Mouse (Mus musculus) hindbrain, embryonic 16.5 days (tissue): ENCODE results near the gene Pirt. TPM values are rescaled to one million over a fixed set of nuclear protein-coding genes. Genes with fewer than 3 reads are reported as not detected.

Experiments used
- ATAC-seq: fragments of 200-750 bp; cut with Nextera tagmentation; 2 replicates; pipeline ENCODE4 v1.8.0; 2017; ENCODE audit warnings: moderate TSS enrichment, moderate library complexity
- H3K27ac ChIP-seq: fragments of 300-500 bp; sonication (generic); 2 replicates; pipeline ENCODE4 v1.5.1; 2014; ENCODE audit warnings: low read depth, mild to moderate bottlenecking, control low read depth, low read length, moderate library complexity
- H3K27me3 ChIP-seq: fragments of 300-500 bp; sonication (generic); replicated peaks from 2 replicates; pipeline ENCODE4 v1.6.1; 2014; ENCODE audit warnings: low read length; ENCODE audit not compliant: control insufficient read depth, insufficient read depth
- H3K36me3 ChIP-seq: fragments of 300-500 bp; sonication (generic); 2 replicates; pipeline ENCODE4 v1.6.1; 2014; ENCODE audit warnings: mild to moderate bottlenecking, low read length, moderate library complexity, mixed read lengths; ENCODE audit not compliant: control insufficient read depth, insufficient read depth
- H3K4me1 ChIP-seq: fragments of 300-500 bp; sonication (generic); 2 replicates; pipeline ENCODE4 v1.6.1; 2014; ENCODE audit warnings: low read depth, low read length; ENCODE audit not compliant: control insufficient read depth, insufficient read depth
- H3K4me2 ChIP-seq: fragments of 300-500 bp; sonication (generic); 2 replicates; pipeline ENCODE4 v1.6.1; 2014; ENCODE audit warnings: mild to moderate bottlenecking, low read length, control low read depth, moderate library complexity
- H3K4me3 ChIP-seq: fragments of 300-500 bp; sonication (generic); 2 replicates; pipeline ENCODE4 v1.5.1; 2014; ENCODE audit warnings: mild to moderate bottlenecking, low read length, control low read depth, moderate library complexity
- H3K9ac ChIP-seq: fragments of 300-500 bp; sonication (generic); 2 replicates; pipeline ENCODE4 v1.6.1; 2014; ENCODE audit warnings: low read depth, mild to moderate bottlenecking, control low read depth, low read length, moderate library complexity
- H3K9me3 ChIP-seq: fragments of 300-500 bp; sonication (generic); 2 replicates; pipeline ENCODE4 v1.6.1; 2014; ENCODE audit warnings: mild to moderate bottlenecking, low read length, moderate library complexity; ENCODE audit not compliant: control insufficient read depth
- WGBS: fragments of 180-500 bp; shearing (Covaris S2); extraction: QIAGEN DNeasy Blood & Tissue Kit; methylation state at CpG from one replicate; pipeline ENCODE4 v1.1.7; 2014; 5-methylcytosine and 5-hydroxymethylcytosine counted together
- polyA plus RNA-seq: library from polyadenylated mRNA; unstranded; fragments of >200 nt; fragmentation: Nextera tagmentation; extraction: Ambion mirVana; gene quantifications from 2 replicates; pipeline ENCODE4 v1.2.1, GENCODE M21; 2015

The Pirt gene
- 3.0 and 4.8 TPM in 2 replicates for polyA plus RNA-seq

- no peak within 1 kb of the TSS for H3K4me3 ChIP-seq
- WGBS: 54% methylated on average over 10 of the region's 10 CpGs
These were observed at the start of gene Pirt for GRCm38 (mm10) chr11:66911811-66912210. TSS of gene Pirt (plus strand) at chr11:66911981.

GRCm38 (mm10) chr11:66871701-66872100, 40.1 kb upstream of the Pirt start:
- Histone ChIP-seq H3K9me3 (no peaks in the 10 kb centered on the region), H3K27me3 (no peaks in the 10 kb centered on the region), H3K27ac (no peak overlapping the region), H3K9ac (no peak overlapping the region), H3K36me3 (no peaks in the 10 kb centered on the region), H3K4me1 (no peaks in the 10 kb centered on the region), H3K4me2 (no peak overlapping the region), H3K4me3 (no peak overlapping the region)
- WGBS: 9% methylated on average over 5 of the region's 5 CpGs
- no peak for ATAC-seq

More at GRCm38 (mm10) chr11:66911811-66912210, at the start of gene Pirt:
- H3K27me3 ChIP-seq: no peaks in the 10 kb centered on the region
- H3K36me3 ChIP-seq: no peaks in the 10 kb centered on the region
- no peak within 1 kb of the TSS for H3K27ac ChIP-seq
- no peak within 1 kb of the TSS for H3K4me2 ChIP-seq
- ATAC-seq: no peak
- H3K9ac ChIP-seq: no peak within 1 kb of the TSS
- H3K4me1 ChIP-seq: no peaks in the 10 kb centered on the region
- no peaks in the 10 kb centered on the region for H3K9me3 ChIP-seq

GRCm38 (mm10) chr11:66872773-66873470, 38.9 kb upstream of the Pirt start:
- Histone ChIP-seq H3K9ac (no peak overlapping the region), H3K9me3 (no peaks in the 10 kb centered on the region), H3K27me3 (no peaks in the 10 kb centered on the region), H3K4me3 (no peak overlapping the region), H3K27ac (no peak overlapping the region), H3K36me3 (no peaks in the 10 kb centered on the region), H3K4me1 (no peaks in the 10 kb centered on the region), H3K4me2 (no peak overlapping the region)
- no peak for ATAC-seq
- 66% methylated on average over 3 of the region's 3 CpGs for WGBS

GRCm38 (mm10) chr11:66881291-66881690, 30.5 kb upstream of the Pirt start:
- H3K4me2 ChIP-seq: no peak overlapping the region
- H3K4me1 ChIP-seq: no peaks in the 10 kb centered on the region; the same call in 1 of the 2 replicates
- 82% methylated on average over 2 of the region's 2 CpGs for WGBS
- no peak overlapping the region for H3K27ac ChIP-seq
- H3K9me3 ChIP-seq: no peaks in the 10 kb centered on the region
- H3K4me3 ChIP-seq: no peak overlapping the region
- no peaks in the 10 kb centered on the region for H3K36me3 ChIP-seq
- no peaks in the 10 kb centered on the region for H3K27me3 ChIP-seq
- H3K9ac ChIP-seq: no peak overlapping the region
- no peak for ATAC-seq

- Histone ChIP-seq H3K4me1 (no peaks in the 10 kb centered on the region; the same call in 1 of the 2 replicates), H3K36me3 (no peaks in the 10 kb centered on the region), H3K4me3 (no peak overlapping the region), H3K27ac (peak overlapping the region; percentile 77), H3K4me2 (no peak overlapping the region), H3K27me3 (no peaks in the 10 kb centered on the region), H3K9ac (no peak overlapping the region; the same call in 1 of the 2 replicates), H3K9me3 (no peaks in the 10 kb centered on the region)
- ATAC-seq: peak; percentile 90
- WGBS: 63% methylated on average over 7 of the region's 7 CpGs
These were observed 29.3 kb upstream of the Pirt start for GRCm38 (mm10) chr11:66882224-66883040.

GRCm38 (mm10) chr11:66892536-66892935, 19.2 kb upstream of the Pirt start:
- H3K4me1 ChIP-seq: no peaks in the 10 kb centered on the region
- peak; percentile 48; the same call in 1 of the 2 replicates for ATAC-seq
- H3K4me3 ChIP-seq: no peak overlapping the region
- no peaks in the 10 kb centered on the region for H3K27me3 ChIP-seq
- no peaks in the 10 kb centered on the region for H3K36me3 ChIP-seq
- no peak overlapping the region for H3K27ac ChIP-seq
- 71% methylated on average over 3 of the region's 3 CpGs for WGBS
- no peak overlapping the region for H3K4me2 ChIP-seq
- H3K9me3 ChIP-seq: no peaks in the 10 kb centered on the region
- no peak overlapping the region for H3K9ac ChIP-seq

GRCm38 (mm10) chr11:66898747-66899146, 13.0 kb upstream of the Pirt start:
- H3K9ac ChIP-seq: no peak overlapping the region
- ATAC-seq: no peak
- H3K4me3 ChIP-seq: no peak overlapping the region
- no peaks in the 10 kb centered on the region for H3K4me1 ChIP-seq
- no peak overlapping the region for H3K4me2 ChIP-seq
- WGBS: 94% methylated on average over 2 of the region's 2 CpGs
- H3K27ac ChIP-seq: no peak overlapping the region
- H3K9me3 ChIP-seq: no peaks in the 10 kb centered on the region
- no peaks in the 10 kb centered on the region for H3K36me3 ChIP-seq
- H3K27me3 ChIP-seq: no peaks in the 10 kb centered on the region

GRCm38 (mm10) chr11:66899426-66899825, 12.4 kb upstream of the Pirt start:
- Histone ChIP-seq H3K4me1 (no peaks in the 10 kb centered on the region), H3K4me2 (no peak overlapping the region), H3K4me3 (no peak overlapping the region), H3K27ac (no peak overlapping the region), H3K27me3 (no peaks in the 10 kb centered on the region), H3K9ac (no peak overlapping the region), H3K9me3 (no peaks in the 10 kb centered on the region), H3K36me3 (no peaks in the 10 kb centered on the region)
- 17% methylated on average over 7 of the region's 7 CpGs for WGBS
- 0 out of 2 replicates have a peak, but pooled peaks have one; percentile 24 for ATAC-seq

GRCm38 (mm10) chr11:66902801-66903200, 9.0 kb upstream of the Pirt start:
- no peak overlapping the region for H3K9ac ChIP-seq
- H3K27ac ChIP-seq: no peak overlapping the region
- 94% methylated on average over 7 of the region's 7 CpGs for WGBS
- H3K4me2 ChIP-seq: no peak overlapping the region
- no peaks in the 10 kb centered on the region for H3K9me3 ChIP-seq
- no peak for ATAC-seq
- H3K27me3 ChIP-seq: no peaks in the 10 kb centered on the region
- H3K4me3 ChIP-seq: no peak overlapping the region
- peaks cover 3% of the 10 kb centered on the region for H3K4me1 ChIP-seq
- H3K36me3 ChIP-seq: no peaks in the 10 kb centered on the region
